Mouse (Mus musculus) MEL-GATA-1-ER (cell line): ENCODE measurements around the gene Fcgr3.
"Not testable (repeated sequence)": the region's sequence is repeated elsewhere in the genome, so short reads cannot be mapped to it uniquely, and the experiment has no call there.

ENCODE experiments used
- DNase-seq: peaks from one replicate; pipeline ENCODE4 v3.0.0-alpha.2; 2012; ENCODE audit warnings: low read depth; ENCODE audit errors: extremely low read depth

The Fcgr3 gene

GRCm38 (mm10) chr1:171064491-171065242 lies at the start of gene Fcgr3:
Gene Fcgr3, minus strand, starts transcription at chr1:171064935.
- not testable (repeated sequence) for DNase-seq

GRCm38 (mm10) chr1:171113873-171114299 lies 49.2 kb upstream of the Fcgr3 start, which contains the start of gene Cfap126:
Gene Cfap126, plus strand, starts transcription at chr1:171113918.
- peak; percentile 77 for DNase-seq

GRCm38 (mm10) chr1:171112986-171113385 lies 48.3 kb upstream of the Fcgr3 start:
- DNase-seq: no peak

DNA sequence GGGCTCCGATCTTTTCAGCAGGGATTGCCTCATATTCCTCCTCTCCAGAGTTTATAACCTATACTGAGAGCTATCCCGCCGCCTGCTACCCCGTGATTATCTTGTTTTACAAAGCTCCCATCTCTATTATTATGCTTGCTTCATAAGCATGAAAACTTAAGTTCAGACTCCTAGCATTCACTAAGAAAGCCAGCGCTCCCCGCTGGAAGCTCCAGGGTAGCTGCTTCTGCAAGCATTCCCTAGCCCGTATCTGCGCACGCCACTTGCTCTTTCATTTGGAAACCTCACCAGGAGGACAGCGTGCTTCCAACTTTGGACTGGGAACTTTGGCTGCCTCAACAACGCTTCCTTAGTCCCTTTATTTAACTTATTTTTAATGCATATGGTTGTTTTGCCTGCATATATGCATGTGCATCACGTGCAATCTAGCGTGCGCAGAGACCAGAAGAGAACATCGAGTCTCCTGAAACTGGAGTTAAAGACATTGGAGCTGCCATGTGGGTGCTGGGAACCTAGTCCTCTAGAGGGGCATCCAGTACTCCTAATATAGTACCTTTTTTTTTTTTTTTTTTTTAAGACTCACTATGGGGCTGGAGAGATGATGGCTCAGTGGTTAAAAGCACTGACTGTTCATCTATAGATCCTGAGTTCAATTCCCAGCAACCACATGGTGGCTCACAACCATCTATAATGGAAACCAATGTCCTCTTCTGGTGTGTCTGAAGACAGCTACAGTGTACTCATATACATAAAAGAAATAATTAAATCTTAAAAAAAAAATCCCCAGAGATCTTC lies 47.2 kb upstream of the Fcgr3 start:
- DNase-seq: no peak

GRCm38 (mm10) chr1:171111020-171111780 lies 46.5 kb upstream of the Fcgr3 start:
- DNase-seq: peak; percentile 91

- DNase-seq: peak; percentile 53
These were observed 45.9 kb upstream of the Fcgr3 start for GRCm38 (mm10) chr1:171110659-171111019.

- no peak for DNase-seq
These were observed 44.9 kb upstream of the Fcgr3 start for GRCm38 (mm10) chr1:171109620-171110019.

GRCm38 (mm10) chr1:171105226-171105625 lies 40.5 kb upstream of the Fcgr3 start:
- no peak for DNase-seq

GRCm38 (mm10) chr1:171103179-171103840 lies 38.6 kb upstream of the Fcgr3 start:
- peak; percentile 77 for DNase-seq

- peak; percentile 84 for DNase-seq
These were observed 37.9 kb upstream of the Fcgr3 start for GRCm38 (mm10) chr1:171102547-171103177.

- DNase-seq: peak; percentile 60
These were observed 37.2 kb upstream of the Fcgr3 start for GRCm38 (mm10) chr1:171101733-171102546.

- no peak for DNase-seq
These were observed 36.3 kb upstream of the Fcgr3 start for GRCm38 (mm10) chr1:171101033-171101432.

GRCm38 (mm10) chr1:171097612-171098011 lies 32.9 kb upstream of the Fcgr3 start:
- DNase-seq: no peak

- DNase-seq: no peak
These were observed 32.4 kb upstream of the Fcgr3 start for GRCm38 (mm10) chr1:171097136-171097535.

- DNase-seq: no peak
These were observed 31.6 kb upstream of the Fcgr3 start for GRCm38 (mm10) chr1:171096110-171096964.

DNA sequence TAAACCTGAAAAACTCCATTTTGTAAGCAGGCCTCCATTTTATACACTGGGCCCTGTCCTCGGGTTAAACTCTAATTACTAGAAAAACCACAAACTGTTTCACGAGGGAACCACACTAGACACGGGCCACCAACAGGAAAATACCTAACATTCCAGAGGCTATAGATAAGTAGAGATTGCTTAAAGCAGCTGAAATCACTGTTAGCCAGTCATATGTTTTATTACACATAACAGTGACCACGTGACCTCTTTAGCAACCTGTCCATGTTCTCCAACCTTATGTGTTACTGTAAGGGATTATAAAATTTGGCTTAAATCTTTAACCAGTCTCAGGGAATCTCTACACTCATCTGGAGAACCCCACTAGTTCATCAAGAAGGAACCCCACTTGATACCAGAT lies 29.7 kb upstream of the Fcgr3 start:
- no peak for DNase-seq

- DNase-seq: no peak
These were observed 26.0 kb upstream of the Fcgr3 start for GRCm38 (mm10) chr1:171090761-171091160.

DNA sequence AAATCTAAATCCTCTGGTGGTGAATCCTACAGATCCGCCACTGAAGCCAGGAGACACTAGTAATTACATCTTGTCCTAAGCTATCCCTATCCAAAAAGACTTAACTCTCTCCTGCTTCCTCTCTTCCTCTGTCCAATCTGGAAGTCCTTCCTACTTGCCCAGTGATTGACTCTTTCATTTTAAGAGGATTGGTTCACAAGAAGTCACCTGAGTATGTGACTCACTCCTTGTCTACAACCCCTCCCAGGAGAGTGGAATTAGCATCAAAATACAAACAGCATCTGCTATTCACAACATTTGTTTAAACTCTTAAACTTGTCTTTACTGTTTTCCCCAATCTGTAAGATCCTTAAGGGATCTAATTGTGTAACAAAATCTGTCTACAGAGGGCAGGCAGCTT lies 25.2 kb upstream of the Fcgr3 start:
- DNase-seq: no peak
